Mouse (Mus musculus) liver, postnatal 0 days (tissue): Measurements from ENCODE around the gene Ralgps1.

Experiments used
- CTCF ChIP-seq: sonication (generic); IDR thresholded peaks from 2 replicates; pipeline ENCODE4 v1.5.1; 2016; ENCODE audit warnings: antibody characterized with exemption, low read depth
- EP300 ChIP-seq: IDR thresholded peaks from 2 replicates; pipeline ENCODE4 v1.6.1; 2016; ENCODE audit warnings: antibody characterized with exemption, low read depth, mild to moderate bottlenecking

DNA sequence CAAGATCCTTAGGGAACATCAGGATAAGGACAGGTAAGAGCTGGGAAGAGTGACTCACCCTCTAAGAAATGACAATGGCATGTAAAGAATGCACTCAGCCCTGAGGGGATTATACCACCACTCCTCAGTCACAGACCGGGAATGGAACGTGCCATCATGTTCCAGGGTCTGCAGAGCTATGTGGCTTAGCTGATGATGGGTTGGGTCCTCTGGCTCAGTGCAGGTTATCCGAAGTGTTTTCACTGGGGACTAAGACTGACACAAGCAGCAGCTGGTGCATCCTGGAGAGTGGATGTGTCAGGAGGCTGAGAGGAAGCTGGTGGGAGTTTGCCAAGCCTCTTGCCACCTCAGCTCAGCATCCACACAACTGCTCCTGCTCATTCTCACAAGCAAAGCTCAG is 50.7 kb downstream of the Ralgps1 start:
- TF ChIP-seq CTCF (no peak), EP300 (no peak)
